Mouse (Mus musculus) heart, postnatal 14 days (tissue): ENCODE data around the gene Atg16l1. TPM values are rescaled to one million over a fixed set of nuclear protein-coding genes. Genes with fewer than 3 reads are reported as not detected.

Experiments used
- DNase-seq, 2 experiments: peaks; one replicate each; pipeline ENCODE4 v3.0.0; 2021 to 2022
- intact Hi-C: fragments of 180-260 bp; cut with DNase I; formaldehyde crosslinking; loops from one replicate; pipeline ENCODE4 v1.15.1; 2025
- long read RNA-seq, 2 experiments: library from polyadenylated mRNA; stranded (forward); transcript quantifications; one replicate each; pipeline ENCODE4 v2.0.0; 2021
- total RNA-seq, 2 experiments: library from RNA; stranded (reverse); gene quantifications; 2 replicates each; pipeline ENCODE4 v1.2.3; 2021

Atg16l1 gene
- total RNA-seq = 10 to 100 TPM; 28.6 to 30.1 TPM
- long read RNA-seq, experiment 1, transcript Atg16l1-201 (18 exons, 3,130 nt) = minor isoform, 11 of 63 reads
- long read RNA-seq, experiment 1, transcript Atg16l1-203 (19 exons, 3,102 nt) = major isoform, 39 of 63 reads
- long read RNA-seq, experiment 1, partial matches to known transcripts = 1 of 63 reads
- long read RNA-seq, experiment 1, other reads (novel, unspliced or antisense) = 10 of 63 reads
- long read RNA-seq, experiment 2, transcript Atg16l1-201 (18 exons, 3,130 nt) = minor isoform, 14 of 66 reads
- long read RNA-seq, experiment 2, transcript Atg16l1-202 (17 exons, 3,004 nt) = minor isoform, 5 of 66 reads
- long read RNA-seq, experiment 2, transcript Atg16l1-203 (19 exons, 3,102 nt) = major isoform, 36 of 66 reads
- long read RNA-seq, experiment 2, partial matches to known transcripts = 4 of 66 reads
- long read RNA-seq, experiment 2, other reads (novel, unspliced or antisense) = 7 of 66 reads

GRCm38 (mm10) chr1:87755641-87756470 lies at the start of gene Atg16l1:
Atg16l1 (plus strand) TSS chr1:87755870.
- peak; percentile 92 to 95 for DNase-seq
- intact Hi-C loops = loop anchor here (2.0 kb wide), 1 partner anchor 309 kb away; no protein-coding TSS in a partner anchor

GRCm38 (mm10) chr1:87706361-87706760 lies 49.3 kb upstream of the Atg16l1 start:
- DNase-seq = no peak
- intact Hi-C loops = no loop called here

DNA sequence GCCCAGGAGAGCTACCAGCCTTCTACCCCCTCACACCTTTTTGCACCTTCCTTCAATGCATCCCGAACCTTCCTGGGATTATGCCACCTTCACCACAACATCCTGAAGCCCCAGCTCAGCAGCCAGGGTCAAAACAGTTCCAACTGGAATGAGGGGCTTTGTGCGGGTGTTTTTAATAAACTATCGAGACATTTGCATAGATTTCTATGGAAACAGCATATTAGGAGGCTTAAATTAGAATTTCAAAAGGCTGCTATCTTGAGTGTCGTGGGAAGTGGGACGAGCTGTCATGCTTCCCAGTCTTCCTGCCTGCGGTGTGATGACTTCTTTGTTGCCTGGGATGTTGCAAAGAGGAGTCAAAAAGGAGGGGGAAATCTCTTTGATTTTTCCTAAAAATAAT lies 46.6 kb upstream of the Atg16l1 start:
- DNase-seq = no peak
- intact Hi-C loops = no loop called here

- intact Hi-C loops = no loop called here
- DNase-seq = no peak
These were observed 45.9 kb upstream of the Atg16l1 start for GRCm38 (mm10) chr1:87709661-87710270.

DNA sequence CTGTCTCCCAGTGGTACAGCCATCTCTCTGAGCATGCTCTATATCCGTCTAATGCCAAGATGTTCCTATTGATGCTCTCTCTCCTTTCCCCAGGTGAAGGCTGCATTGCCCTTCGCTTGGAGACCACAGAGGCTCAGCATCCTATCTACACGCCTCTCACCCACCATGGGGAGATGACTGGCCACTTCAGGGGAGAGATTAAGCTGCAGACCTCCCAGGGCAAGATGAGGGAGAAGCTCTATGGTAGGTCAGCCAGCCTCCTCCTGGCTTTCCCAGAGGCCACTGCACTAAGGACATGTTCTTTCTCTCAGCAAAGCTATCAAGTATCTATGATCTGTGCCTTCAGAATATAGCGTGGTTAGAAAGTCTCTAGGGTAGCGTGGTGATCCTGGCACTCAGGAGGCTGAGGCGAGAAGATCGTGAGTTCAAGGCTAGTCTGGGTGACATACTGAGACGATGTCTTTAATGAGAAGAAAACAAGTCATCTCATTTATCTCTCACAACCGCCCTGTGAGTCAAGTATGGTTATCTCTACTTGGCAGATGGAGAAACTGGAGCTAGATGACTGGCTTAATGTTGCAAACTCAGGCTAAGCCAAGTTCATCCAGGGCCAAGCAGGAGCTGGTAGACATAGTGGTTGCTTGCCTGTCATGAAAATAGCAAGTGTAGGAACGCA lies 43.6 kb upstream of the Atg16l1 start:
- DNase-seq = no peak
- intact Hi-C loops = no loop called here

GRCm38 (mm10) chr1:87712614-87712971 lies 43.1 kb upstream of the Atg16l1 start:
- DNase-seq = no peak
- intact Hi-C loops = no loop called here

- intact Hi-C loops = loop anchor here (5.0 kb wide), 1 partner anchor 274 kb away; no protein-coding TSS in a partner anchor
- peak; percentile 23 to 35 for DNase-seq
These were observed 34.3 kb upstream of the Atg16l1 start for GRCm38 (mm10) chr1:87721382-87721781.

DNA sequence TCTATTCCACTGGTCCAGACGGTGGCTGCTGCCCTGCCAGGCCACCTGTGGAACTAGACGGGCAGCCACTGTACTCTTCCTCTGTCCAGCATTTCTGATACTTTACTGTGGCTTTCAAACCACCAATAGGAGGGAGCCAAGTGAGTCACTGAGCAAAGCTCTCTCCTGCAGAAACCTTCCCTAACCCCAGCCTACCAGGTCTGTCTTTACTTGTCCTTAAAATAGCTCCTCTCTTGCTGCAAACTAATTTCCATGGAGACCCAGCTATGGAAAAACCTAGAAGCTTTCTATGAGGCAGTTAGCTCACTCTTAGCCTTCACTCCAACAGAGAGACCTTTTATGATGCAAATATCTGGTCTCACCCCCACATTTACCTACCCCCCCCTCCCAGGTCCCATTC lies 33.6 kb upstream of the Atg16l1 start:
- intact Hi-C loops = loop anchor here (5.0 kb wide), 1 partner anchor 275 kb away; no protein-coding TSS in a partner anchor
- DNase-seq = no peak

DNA sequence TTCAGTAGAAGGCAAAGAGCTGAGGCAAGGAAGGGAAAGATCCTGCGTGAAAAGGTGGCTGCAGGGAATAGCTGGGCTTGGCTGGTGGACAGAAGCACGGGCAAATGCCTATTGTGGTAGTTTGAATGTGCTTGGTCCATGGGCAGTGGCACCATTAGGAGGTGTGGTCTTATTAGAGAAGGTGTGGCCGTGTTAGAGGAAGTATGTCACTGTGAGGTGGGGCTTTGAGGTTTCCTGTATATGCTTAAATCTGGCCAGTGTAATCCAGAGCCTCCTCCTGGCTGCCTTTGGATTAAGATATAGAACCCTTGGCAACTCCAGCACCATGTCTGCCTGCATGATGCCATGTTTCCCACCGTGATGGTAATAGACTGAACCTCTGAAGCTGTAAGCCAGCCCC lies 32.3 kb upstream of the Atg16l1 start:
- intact Hi-C loops = loop anchor here (5.0 kb wide), 1 partner anchor 276 kb away; no protein-coding TSS in a partner anchor
- DNase-seq = no peak

GRCm38 (mm10) chr1:87729070-87729469 lies 26.6 kb upstream of the Atg16l1 start:
- DNase-seq = no peak
- intact Hi-C loops = no loop called here

- intact Hi-C loops = loop anchor here (5.0 kb wide), 1 partner anchor 1878 kb away; no protein-coding TSS in a partner anchor
- DNase-seq = no peak
These were observed 25.8 kb upstream of the Atg16l1 start for GRCm38 (mm10) chr1:87729850-87730249.

DNA sequence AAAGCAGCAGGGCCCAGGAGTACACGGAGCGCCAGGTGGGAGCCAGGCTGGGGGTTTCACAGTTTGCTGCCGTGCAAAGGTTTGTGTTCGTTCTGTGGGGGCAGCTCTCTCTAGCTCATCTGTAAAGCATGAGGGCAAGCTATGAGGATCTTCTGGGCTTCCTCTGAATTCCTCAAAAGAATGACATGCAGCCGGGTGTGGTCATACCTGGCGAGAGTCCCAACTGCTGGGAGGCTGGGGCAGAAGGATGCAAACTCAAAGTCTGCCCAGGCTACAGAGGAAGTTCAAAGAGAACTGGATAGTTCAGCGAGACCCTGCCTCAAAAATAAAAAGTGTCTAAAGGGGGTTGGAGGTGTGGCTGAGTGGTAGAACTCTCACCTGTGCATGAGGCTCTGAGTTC lies 25.4 kb upstream of the Atg16l1 start:
- intact Hi-C loops = loop anchor here (5.0 kb wide), 1 partner anchor 1878 kb away; no protein-coding TSS in a partner anchor
- no peak for DNase-seq

GRCm38 (mm10) chr1:87733212-87733611 lies 22.5 kb upstream of the Atg16l1 start:
- intact Hi-C loops = loop anchor here (5.0 kb wide), 1 partner anchor 1881 kb away; no protein-coding TSS in a partner anchor
- DNase-seq = peak in 1 of 2 experiments; percentile 18

GRCm38 (mm10) chr1:87734153-87734552 lies 21.5 kb upstream of the Atg16l1 start:
- intact Hi-C loops = loop anchor here (5.0 kb wide), 1 partner anchor 1882 kb away; no protein-coding TSS in a partner anchor

GRCm38 (mm10) chr1:87740584-87741290 lies 14.9 kb upstream of the Atg16l1 start:
- intact Hi-C loops = no loop called here
- peak in 1 of 2 experiments; percentile 12 for DNase-seq

More at GRCm38 (mm10) chr1:87734153-87734552, 21.5 kb upstream of the Atg16l1 start:
- DNase-seq = no peak

DNA sequence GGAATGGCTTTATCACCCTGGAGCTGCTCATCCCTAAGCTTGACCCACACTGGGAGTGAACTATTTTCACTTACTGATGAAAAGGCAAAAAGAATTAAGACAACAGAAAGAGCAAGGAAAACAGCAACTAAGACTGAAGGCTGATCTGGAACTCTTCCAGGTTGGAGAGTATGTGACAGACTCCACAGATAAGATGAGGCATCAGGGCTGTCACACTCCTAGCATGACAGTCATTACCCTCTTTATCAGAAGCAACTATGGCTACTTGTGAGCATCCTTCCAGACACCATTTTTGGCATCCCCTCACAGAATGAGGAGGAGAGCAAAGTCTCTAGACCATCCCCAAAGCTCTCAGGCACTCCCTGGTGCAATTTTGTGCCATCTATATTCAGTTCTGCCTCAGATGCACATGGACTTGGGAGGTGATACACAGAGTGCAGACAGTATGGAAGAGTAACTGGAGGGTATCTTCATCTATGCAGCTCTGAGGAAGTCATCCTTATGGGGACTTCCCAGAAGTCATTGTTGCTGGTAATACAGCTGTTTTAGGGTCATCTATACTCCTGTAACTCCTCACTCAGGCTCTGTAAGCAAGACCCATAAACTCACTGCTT lies 6.2 kb upstream of the Atg16l1 start:
- no peak for DNase-seq
- intact Hi-C loops = no loop called here

- no peak for DNase-seq
- intact Hi-C loops = no loop called here
These were observed 8.2 kb downstream of the Atg16l1 start for GRCm38 (mm10) chr1:87763821-87764220.

- no peak for DNase-seq
- intact Hi-C loops = loop anchor here (2.0 kb wide), 1 partner anchor 157 kb away; no protein-coding TSS in a partner anchor
These were observed 10.1 kb downstream of the Atg16l1 start for GRCm38 (mm10) chr1:87765741-87766140.

GRCm38 (mm10) chr1:87766233-87766632 lies 10.6 kb downstream of the Atg16l1 start:
- peak; percentile 9 to 28 for DNase-seq
- intact Hi-C loops = loop anchor here (2.0 kb wide), 1 partner anchor 157 kb away; no protein-coding TSS in a partner anchor
